Mouse (Mus musculus) liver, adult 2 months (tissue): ENCODE results near the gene Psme2b.
"Not testable (repeated sequence)": the region's sequence is repeated elsewhere in the genome, so short reads cannot be mapped to it uniquely, and the experiment has no call there.

Experiments
- CTCF ChIP-seq: fragments of 200-500 bp; IDR thresholded peaks from 2 replicates; pipeline ENCODE4 v1.5.1; 2011; ENCODE audit warnings: low read depth, low read length, control low read depth
- POLR2A ChIP-seq: fragments of 200-500 bp; IDR thresholded peaks from 2 replicates; pipeline ENCODE4 v1.6.1; 2011; ENCODE audit warnings: low read length, control low read depth; ENCODE audit not compliant: insufficient read depth; ENCODE audit errors: extremely low read depth

DNA sequence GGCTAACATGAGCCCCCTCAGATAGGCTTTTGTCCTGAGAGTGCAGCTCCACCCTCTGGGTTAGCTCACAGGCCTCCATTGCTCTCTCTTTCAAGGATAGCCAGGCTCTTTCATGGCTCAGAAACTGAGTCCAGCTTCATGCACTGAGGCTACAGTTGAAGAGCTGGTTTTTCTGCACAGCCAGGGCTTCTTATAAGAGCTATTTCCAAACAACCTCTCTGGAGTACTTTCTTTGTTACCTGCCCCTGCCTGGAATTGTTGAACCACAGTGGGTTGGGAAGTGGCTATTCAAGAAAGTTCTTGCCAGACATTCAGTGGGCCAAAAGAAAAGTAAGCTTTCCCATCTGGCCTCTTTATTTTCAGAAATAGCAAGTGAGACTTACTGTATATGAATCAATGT lies 6.7 kb downstream of the Psme2b start:
- TF ChIP-seq POLR2A, CTCF: not testable (repeated sequence)
